Mouse (Mus musculus) urinary bladder, adult 18-20 months (tissue): ENCODE results near the gene Hist1h1c.
"Not testable (repeated sequence)": the region's sequence is repeated elsewhere in the genome, so short reads cannot be mapped to it uniquely, and the experiment has no call there.

Source experiments
- DNase-seq, 2 experiments: peaks; one replicate each; pipeline ENCODE4 v3.0.0; 2022; ENCODE audit warnings: low spot score in 2 of 2, mixed read lengths in 2 of 2

Hist1h1c gene

GRCm38 (mm10) chr13:23738677-23739068 lies at the start of gene Hist1h1c:
TSS of gene Hist1h1c (plus strand) at chr13:23738808.
- peak; percentile 84 to 91 for DNase-seq

- no peak for DNase-seq
These were observed 49.7 kb upstream of the Hist1h1c start for GRCm38 (mm10) chr13:23688956-23689355.

GRCm38 (mm10) chr13:23689459-23689858 lies 49.1 kb upstream of the Hist1h1c start:
- no peak for DNase-seq

GRCm38 (mm10) chr13:23693856-23694440 lies 44.7 kb upstream of the Hist1h1c start:
- DNase-seq: no peak

- DNase-seq: no peak
These were observed 43.7 kb upstream of the Hist1h1c start for GRCm38 (mm10) chr13:23694956-23695355.

GRCm38 (mm10) chr13:23695514-23695913 lies 43.1 kb upstream of the Hist1h1c start, which contains the start of gene Hist1h1t:
TSS of gene Hist1h1t (plus strand) at chr13:23695814.
- no peak for DNase-seq

GRCm38 (mm10) chr13:23696061-23696474 lies 42.5 kb upstream of the Hist1h1c start:
- no peak for DNase-seq

GRCm38 (mm10) chr13:23697491-23698299 lies 40.9 kb upstream of the Hist1h1c start:
- no peak for DNase-seq

GRCm38 (mm10) chr13:23698300-23698693 lies 40.3 kb upstream of the Hist1h1c start, which contains the start of gene Hist1h4c:
TSS of gene Hist1h4c (minus strand) at chr13:23698454.
- DNase-seq: peak; percentile 99

- DNase-seq: no peak
These were observed 39.6 kb upstream of the Hist1h1c start for GRCm38 (mm10) chr13:23698996-23699395.

- no peak for DNase-seq
These were observed 38.8 kb upstream of the Hist1h1c start for GRCm38 (mm10) chr13:23699767-23700166.

- DNase-seq: peak; percentile 37 to 49
These were observed 37.7 kb upstream of the Hist1h1c start for GRCm38 (mm10) chr13:23700786-23701520.

GRCm38 (mm10) chr13:23702220-23702619 lies 36.4 kb upstream of the Hist1h1c start:
- DNase-seq: no peak

GRCm38 (mm10) chr13:23702801-23703200 lies 35.8 kb upstream of the Hist1h1c start:
- not testable (repeated sequence) for DNase-seq

GRCm38 (mm10) chr13:23705751-23706356 lies 32.8 kb upstream of the Hist1h1c start:
- no peak for DNase-seq

- no peak for DNase-seq
These were observed 31.8 kb upstream of the Hist1h1c start for GRCm38 (mm10) chr13:23706771-23707170.

- no peak for DNase-seq
These were observed 30.6 kb upstream of the Hist1h1c start for GRCm38 (mm10) chr13:23708041-23708440.

GRCm38 (mm10) chr13:23708654-23709053 lies 30.0 kb upstream of the Hist1h1c start:
- DNase-seq: no peak

- no peak for DNase-seq
These were observed 28.8 kb upstream of the Hist1h1c start for GRCm38 (mm10) chr13:23709714-23710373.

- DNase-seq: peak in 1 of 2 experiments; percentile 44
These were observed 28.1 kb upstream of the Hist1h1c start, which contains the start of gene Hfe for GRCm38 (mm10) chr13:23710374-23711089. TSS of gene Hfe (minus strand) at chr13:23710854.
